Mouse (Mus musculus): ENCODE data around the gene Pskh1. TPM values are rescaled to one million over a fixed set of nuclear protein-coding genes. Genes with fewer than 3 reads are reported as not detected.
A peak's percentile ranks its signal among the peaks of the same experiment; 100 is the strongest.

The Pskh1 gene
- polyA plus RNA-seq, 1 experiment from 2014 or later, result 24.6 TPM

GRCm38 (mm10) chr8:105897801-105898480 is 2.3 kb upstream of the Pskh1 start:
- H3K27me3 ChIP-seq (replicated peaks), result no peaks in the 10 kb centered on the region
- WGBS, result 63% methylated on average over 9 of the region's 9 CpGs

GRCm38 (mm10) chr8:105900941-105901616 is 838 bp downstream of the Pskh1 start:
- WGBS, result 27% methylated on average over 16 of the region's 16 CpGs
- peak overlapping the region; percentile 91 for H3K4me2 ChIP-seq

More at GRCm38 (mm10) chr8:105897801-105898480, 2.3 kb upstream of the Pskh1 start:
- H3K36me3 ChIP-seq, result peaks cover 11% of the 10 kb centered on the region; the same call in 1 of the 2 replicates
- peaks cover 22% of the 10 kb centered on the region for H3K4me1 ChIP-seq
- H3K27ac ChIP-seq (replicated peaks), result no peak overlapping the region
- no peak for ATAC-seq (ENCODE audit: extremely low read depth, insufficient number of reproducible peaks, low FRiP score, low TSS enrichment)
- H3K4me3 ChIP-seq, result no peak overlapping the region
- no peaks in the 10 kb centered on the region for H3K9me3 ChIP-seq
- H3K9ac ChIP-seq, result no peak overlapping the region
- H3K4me2 ChIP-seq, result no peak overlapping the region

GRCm38 (mm10) chr8:105919390-105919789 is 19.1 kb downstream of the Pskh1 start:
- Histone ChIP-seq H3K9me3 (no peaks in the 10 kb centered on the region), H3K4me2 (no peak overlapping the region), H3K4me3 (no peak overlapping the region), H3K27ac (replicated peaks) (no peak overlapping the region), H3K9ac (no peak overlapping the region), H3K27me3 (replicated peaks) (no peaks in the 10 kb centered on the region), H3K36me3 (peaks cover 45% of the 10 kb centered on the region), H3K4me1 (peaks cover 10% of the 10 kb centered on the region)
- WGBS, result 71% methylated on average over 3 of the region's 3 CpGs
- ATAC-seq (ENCODE audit: extremely low read depth, insufficient number of reproducible peaks, low FRiP score, low TSS enrichment), result no peak

More at GRCm38 (mm10) chr8:105900941-105901616, 838 bp downstream of the Pskh1 start:
- Histone ChIP-seq H3K4me3 (peak overlapping the region; percentile 83), H3K9me3 (no peaks in the 10 kb centered on the region), H3K27ac (replicated peaks) (peak overlapping the region; percentile 93), H3K36me3 (peaks cover 8% of the 10 kb centered on the region), H3K27me3 (replicated peaks) (no peaks in the 10 kb centered on the region), H3K4me1 (peaks cover 14% of the 10 kb centered on the region), H3K9ac (peak overlapping the region; percentile 99)
- no peak for ATAC-seq (ENCODE audit: extremely low read depth, insufficient number of reproducible peaks, low FRiP score, low TSS enrichment)

- Histone ChIP-seq H3K36me3 (peaks cover 34% of the 10 kb centered on the region), H3K4me2 (no peak overlapping the region), H3K9ac (no peak overlapping the region), H3K27ac (replicated peaks) (no peak overlapping the region), H3K9me3 (no peaks in the 10 kb centered on the region), H3K4me1 (peaks cover 11% of the 10 kb centered on the region), H3K27me3 (replicated peaks) (no peaks in the 10 kb centered on the region), H3K4me3 (no peak overlapping the region)
- WGBS, result 70% methylated on average over 3 of the region's 3 CpGs
- no peak for ATAC-seq (ENCODE audit: extremely low read depth, insufficient number of reproducible peaks, low FRiP score, low TSS enrichment)
Observed at GRCm38 (mm10) chr8:105925123-105925522, 24.9 kb downstream of the Pskh1 start.

GRCm38 (mm10) chr8:105930602-105931001 is 30.4 kb downstream of the Pskh1 start:
- Histone ChIP-seq H3K4me3 (no peak overlapping the region), H3K27ac (replicated peaks) (no peak overlapping the region), H3K36me3 (peaks cover 40% of the 10 kb centered on the region), H3K4me2 (no peak overlapping the region), H3K4me1 (peaks cover 3% of the 10 kb centered on the region), H3K27me3 (replicated peaks) (no peaks in the 10 kb centered on the region), H3K9ac (peak overlapping the region; percentile 54), H3K9me3 (no peaks in the 10 kb centered on the region)
- 17% methylated on average over 8 of the region's 8 CpGs for WGBS
- no peak for ATAC-seq (ENCODE audit: extremely low read depth, insufficient number of reproducible peaks, low FRiP score, low TSS enrichment)

GRCm38 (mm10) chr8:105931271-105931670 is 31.0 kb downstream of the Pskh1 start:
- H3K4me3 ChIP-seq, result no peak overlapping the region
- peaks cover 40% of the 10 kb centered on the region for H3K36me3 ChIP-seq
- H3K4me1 ChIP-seq, result peaks cover 9% of the 10 kb centered on the region
- no peak for ATAC-seq (ENCODE audit: extremely low read depth, insufficient number of reproducible peaks, low FRiP score, low TSS enrichment)
- H3K27ac ChIP-seq (replicated peaks), result no peak overlapping the region
- H3K9ac ChIP-seq, result no peak overlapping the region
- H3K4me2 ChIP-seq, result no peak overlapping the region
- H3K9me3 ChIP-seq, result no peaks in the 10 kb centered on the region
- 89% methylated on average over 3 of the region's 3 CpGs for WGBS
- H3K27me3 ChIP-seq (replicated peaks), result no peaks in the 10 kb centered on the region

- ATAC-seq (ENCODE audit: extremely low read depth, insufficient number of reproducible peaks, low FRiP score, low TSS enrichment), result no peak
- Histone ChIP-seq H3K9ac (no peak overlapping the region), H3K4me3 (no peak overlapping the region), H3K9me3 (no peaks in the 10 kb centered on the region), H3K36me3 (peaks cover 35% of the 10 kb centered on the region), H3K27ac (replicated peaks) (no peak overlapping the region), H3K27me3 (replicated peaks) (no peaks in the 10 kb centered on the region), H3K4me1 (peaks cover 14% of the 10 kb centered on the region), H3K4me2 (no peak overlapping the region)
- 83% methylated on average over 11 of the region's 11 CpGs for WGBS
Observed at GRCm38 (mm10) chr8:105932525-105932924, 32.3 kb downstream of the Pskh1 start.

- Histone ChIP-seq H3K4me2 (no peak within 1 kb of the TSS), H3K9me3 (no peaks in the 10 kb centered on the region), H3K36me3 (peaks cover 33% of the 10 kb centered on the region), H3K4me1 (peaks cover 22% of the 10 kb centered on the region), H3K27me3 (replicated peaks) (no peaks in the 10 kb centered on the region), H3K4me3 (no peak within 1 kb of the TSS), H3K9ac (no peak within 1 kb of the TSS), H3K27ac (replicated peaks) (no peak within 1 kb of the TSS)
- ATAC-seq (ENCODE audit: extremely low read depth, insufficient number of reproducible peaks, low FRiP score, low TSS enrichment), result no peak
- 78% methylated on average over 2 of the region's 2 CpGs for WGBS
Observed at GRCm38 (mm10) chr8:105933762-105934161, 33.5 kb downstream of the Pskh1 start, which contains the start of gene Ctrl. TSS of gene Ctrl (minus strand) at chr8:105933862.

GRCm38 (mm10) chr8:105935105-105935504 is 34.9 kb downstream of the Pskh1 start:
- no peak overlapping the region for H3K4me3 ChIP-seq
- no peaks in the 10 kb centered on the region for H3K27me3 ChIP-seq (replicated peaks)
- H3K9ac ChIP-seq, result no peak overlapping the region
- H3K27ac ChIP-seq (replicated peaks), result no peak overlapping the region
- H3K36me3 ChIP-seq, result peaks cover 36% of the 10 kb centered on the region
- ATAC-seq (ENCODE audit: extremely low read depth, insufficient number of reproducible peaks, low FRiP score, low TSS enrichment), result no peak
- no peaks in the 10 kb centered on the region for H3K9me3 ChIP-seq
- 48% methylated on average over 6 of the region's 6 CpGs for WGBS
- no peak overlapping the region for H3K4me2 ChIP-seq
- peaks cover 24% of the 10 kb centered on the region for H3K4me1 ChIP-seq

GRCm38 (mm10) chr8:105935863-105936603 is 35.8 kb downstream of the Pskh1 start:
- Histone ChIP-seq H3K4me1 (peaks cover 24% of the 10 kb centered on the region), H3K4me3 (peak overlapping the region; percentile 85), H3K4me2 (peak overlapping the region; percentile 98), H3K9me3 (no peaks in the 10 kb centered on the region), H3K36me3 (peaks cover 38% of the 10 kb centered on the region), H3K27ac (replicated peaks) (peak overlapping the region; percentile 95), H3K9ac (peak overlapping the region; percentile 85), H3K27me3 (replicated peaks) (no peaks in the 10 kb centered on the region)
- WGBS, result 28% methylated on average over 7 of the region's 7 CpGs
- no peak for ATAC-seq (ENCODE audit: extremely low read depth, insufficient number of reproducible peaks, low FRiP score, low TSS enrichment)

GRCm38 (mm10) chr8:105936866-105937475 is 36.7 kb downstream of the Pskh1 start:
- peak overlapping the region; percentile 93 for H3K9ac ChIP-seq
- under 1% methylated on average over 30 of the region's 30 CpGs for WGBS
- H3K27ac ChIP-seq (replicated peaks), result peak overlapping the region; percentile 95
- peaks cover 24% of the 10 kb centered on the region for H3K4me1 ChIP-seq
- peak overlapping the region; percentile 85 for H3K4me3 ChIP-seq
- H3K36me3 ChIP-seq, result peaks cover 45% of the 10 kb centered on the region
- H3K27me3 ChIP-seq (replicated peaks), result no peaks in the 10 kb centered on the region
- peak; percentile 71 for ATAC-seq (ENCODE audit: extremely low read depth, insufficient number of reproducible peaks, low FRiP score, low TSS enrichment)
- no peaks in the 10 kb centered on the region for H3K9me3 ChIP-seq
- H3K4me2 ChIP-seq, result peak overlapping the region; percentile 98
